Mouse (Mus musculus) embryonic facial prominence, embryonic 12.5 days (tissue): ENCODE data around the gene Shc3. TPM values are rescaled to one million over a fixed set of nuclear protein-coding genes. Genes with fewer than 3 reads are reported as not detected.

ENCODE experiments used
- ATAC-seq: fragments of 200-750 bp; cut with Nextera tagmentation; 2 replicates; pipeline ENCODE4 v1.8.0; 2017; ENCODE audit not compliant: insufficient number of reproducible peaks, insufficient read depth, low FRiP score, low TSS enrichment
- H3K27ac ChIP-seq: fragments of 300-500 bp; sonication (generic); 2 replicates; pipeline ENCODE4 v1.5.1; 2016; ENCODE audit warnings: mild to moderate bottlenecking
- H3K27me3 ChIP-seq: fragments of 300-500 bp; sonication (generic); 2 replicates; pipeline ENCODE4 v1.6.1; 2016; ENCODE audit warnings: mild to moderate bottlenecking, moderate library complexity
- H3K36me3 ChIP-seq: fragments of 300-500 bp; sonication (generic); 2 replicates; pipeline ENCODE4 v1.6.1; 2016; ENCODE audit warnings: mild to moderate bottlenecking
- H3K4me1 ChIP-seq: fragments of 300-500 bp; sonication (generic); 2 replicates; pipeline ENCODE4 v1.6.1; 2016
- H3K4me2 ChIP-seq: fragments of 300-500 bp; sonication (generic); replicated peaks from 2 replicates; pipeline ENCODE4 v1.6.1; 2016; ENCODE audit warnings: mild to moderate bottlenecking, moderate library complexity
- H3K4me3 ChIP-seq: fragments of 300-500 bp; sonication (generic); 2 replicates; pipeline ENCODE4 v1.5.1; 2016; ENCODE audit warnings: mild to moderate bottlenecking
- H3K9ac ChIP-seq: fragments of 300-500 bp; sonication (generic); 2 replicates; pipeline ENCODE4 v1.6.1; 2016; ENCODE audit warnings: mild to moderate bottlenecking, moderate library complexity
- H3K9me3 ChIP-seq: fragments of 300-500 bp; sonication (generic); 2 replicates; pipeline ENCODE4 v1.6.1; 2016; ENCODE audit warnings: mild to moderate bottlenecking, moderate library complexity
- WGBS: fragments of 180-500 bp; shearing (Covaris S2); methylation state at CpG from one replicate; pipeline ENCODE4 v1.1.7; 2016; 5-methylcytosine and 5-hydroxymethylcytosine counted together
- polyA plus RNA-seq: library from polyadenylated mRNA; unstranded; fragments of >200 nt; fragmentation: Nextera tagmentation; extraction: Ambion mirVana; gene quantifications from 2 replicates; pipeline ENCODE4 v1.2.1, GENCODE M21; 2016

Gene Shc3
- polyA plus RNA-seq, 1 experiment from 2014 or later = 1.7 TPM

DNA sequence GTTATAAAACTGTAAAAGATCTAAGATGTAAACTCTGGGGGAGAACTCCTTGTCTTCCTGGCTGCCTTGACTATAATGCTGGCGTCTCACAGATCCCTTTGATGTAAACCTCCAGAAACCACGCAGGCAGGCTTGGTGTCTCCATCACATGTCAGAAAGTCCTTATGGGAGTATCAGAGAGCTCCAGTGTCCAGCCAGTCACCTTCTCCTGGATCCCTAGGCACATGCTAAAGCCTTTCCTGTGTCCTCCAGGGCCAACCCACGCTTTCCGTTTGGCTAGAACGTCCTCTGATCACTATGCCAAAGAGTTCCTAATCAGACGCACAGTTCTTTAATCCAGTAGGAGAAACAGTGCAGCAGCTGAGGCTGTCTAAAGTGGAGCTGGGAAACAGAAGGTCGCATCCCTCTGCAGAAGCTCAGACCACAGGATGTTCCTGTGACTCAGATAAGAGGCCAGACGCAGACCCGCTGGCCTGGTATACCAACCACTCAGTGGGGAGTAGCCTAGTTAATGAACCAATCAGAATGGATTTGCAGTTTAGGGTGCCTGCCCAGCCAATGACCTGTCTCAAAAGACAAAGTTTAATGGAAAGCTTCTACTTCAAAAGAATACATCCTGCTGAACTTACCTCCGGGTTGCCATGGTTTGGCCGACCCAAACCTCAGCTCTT is 88.7 kb downstream of the Shc3 start:
- Histone ChIP-seq H3K4me3 (no peak overlapping the region), H3K9ac (no peak overlapping the region), H3K36me3 (no peaks in the 10 kb centered on the region), H3K4me2 (no peak overlapping the region), H3K9me3 (no peaks in the 10 kb centered on the region), H3K4me1 (no peaks in the 10 kb centered on the region), H3K27ac (no peak overlapping the region), H3K27me3 (no peaks in the 10 kb centered on the region)
- WGBS = 74% methylated on average over 11 of the region's 11 CpGs
- no peak for ATAC-seq

DNA sequence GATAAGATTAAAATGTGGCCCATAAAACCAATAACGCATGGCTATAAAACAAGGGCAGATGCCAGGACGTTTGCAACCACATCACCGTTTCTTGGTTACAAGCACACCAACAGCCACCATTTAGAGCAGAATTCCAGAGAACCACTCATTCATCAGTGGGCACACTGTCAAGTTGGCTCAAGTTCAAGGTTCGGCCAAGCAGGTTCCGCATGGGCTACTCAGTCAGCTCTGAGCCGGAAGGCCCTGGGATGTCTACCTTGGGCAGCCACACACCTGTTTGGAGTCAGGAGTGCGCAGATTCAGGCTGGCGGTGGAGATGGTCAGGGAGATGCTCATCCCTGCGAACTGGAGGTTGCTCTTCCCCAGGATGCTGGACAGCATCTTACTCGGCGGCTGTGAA is 89.4 kb downstream of the Shc3 start:
- Histone ChIP-seq H3K4me2 (no peak overlapping the region), H3K36me3 (no peaks in the 10 kb centered on the region), H3K27ac (no peak overlapping the region), H3K4me3 (no peak overlapping the region), H3K4me1 (no peaks in the 10 kb centered on the region), H3K9ac (no peak overlapping the region), H3K9me3 (no peaks in the 10 kb centered on the region), H3K27me3 (no peaks in the 10 kb centered on the region)
- 86% methylated on average over 11 of the region's 11 CpGs for WGBS
- ATAC-seq = no peak

GRCm38 (mm10) chr13:51476991-51477390 is 92.2 kb downstream of the Shc3 start:
- Histone ChIP-seq H3K4me3 (no peak overlapping the region), H3K27ac (no peak overlapping the region), H3K4me2 (no peak overlapping the region), H3K36me3 (no peaks in the 10 kb centered on the region), H3K9me3 (no peaks in the 10 kb centered on the region), H3K4me1 (no peaks in the 10 kb centered on the region), H3K9ac (no peak overlapping the region), H3K27me3 (no peaks in the 10 kb centered on the region)
- WGBS = 84% methylated on average over 10 of the region's 10 CpGs
- no peak for ATAC-seq

DNA sequence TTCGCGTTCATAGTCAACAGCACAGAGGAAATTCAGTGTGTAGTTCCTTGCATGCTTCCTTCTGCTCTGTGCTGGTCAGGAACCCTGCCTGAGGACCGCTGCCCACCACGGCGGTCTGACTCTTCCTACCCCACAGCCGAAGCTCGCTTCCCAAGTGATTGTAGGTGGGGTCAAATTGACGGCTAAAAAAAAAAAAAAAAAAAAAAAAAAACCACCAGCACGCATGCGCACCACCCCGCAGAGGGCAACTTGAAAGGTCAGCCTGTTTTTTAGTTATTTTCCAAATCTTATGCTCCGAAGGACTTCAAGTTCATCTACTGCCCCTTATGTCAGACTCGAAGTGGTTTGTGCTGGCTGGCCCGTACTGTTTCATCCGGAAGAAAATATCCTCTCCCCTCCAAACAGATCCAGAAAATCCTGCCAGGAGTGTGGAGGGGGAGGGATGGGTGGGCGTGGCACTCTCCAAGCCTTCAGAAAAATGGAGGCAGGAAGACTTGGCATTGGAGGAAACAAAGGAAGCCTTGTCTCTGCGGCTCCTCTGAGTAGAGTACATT is 100.4 kb downstream of the Shc3 start:
- Histone ChIP-seq H3K9ac (no peak overlapping the region), H3K4me1 (no peaks in the 10 kb centered on the region), H3K9me3 (no peaks in the 10 kb centered on the region), H3K4me3 (no peak overlapping the region), H3K36me3 (no peaks in the 10 kb centered on the region), H3K27ac (no peak overlapping the region), H3K4me2 (no peak overlapping the region), H3K27me3 (no peaks in the 10 kb centered on the region)
- WGBS = 54% methylated on average over 17 of the region's 17 CpGs
- ATAC-seq = no peak

DNA sequence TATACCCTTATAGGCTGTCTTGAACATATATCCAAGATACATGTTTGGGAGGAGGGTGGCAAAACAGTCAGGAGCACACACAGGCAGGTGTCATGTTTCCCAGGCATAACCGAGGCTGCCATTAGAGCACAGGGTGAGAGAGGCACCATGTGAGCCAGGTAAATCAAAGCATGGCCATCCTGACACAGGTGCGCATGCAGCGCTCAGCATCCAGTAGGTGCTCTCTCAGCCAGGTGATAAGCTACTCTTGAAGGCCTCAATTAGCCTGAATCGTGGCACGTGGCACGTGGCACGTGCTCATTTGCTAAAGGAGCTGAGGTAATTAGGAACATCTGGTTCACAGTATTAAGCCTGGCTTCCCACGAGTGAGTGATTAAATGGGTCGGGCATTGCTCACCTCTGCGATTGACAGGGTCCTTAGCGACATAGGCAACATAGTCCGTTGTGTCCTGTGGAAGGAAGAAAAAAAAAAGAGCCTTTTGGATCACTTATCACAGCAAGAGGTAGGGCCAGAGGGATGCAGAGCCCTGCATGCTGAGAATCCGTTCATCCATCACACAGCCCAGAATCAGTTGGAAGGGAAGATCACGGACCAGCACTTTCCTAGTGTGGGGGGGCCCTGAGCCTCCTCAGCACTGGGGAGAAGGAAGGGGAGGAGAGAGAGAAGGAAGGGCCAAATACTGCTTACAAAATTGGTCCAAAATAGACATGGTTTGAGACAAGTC is 102.9 kb downstream of the Shc3 start:
- Histone ChIP-seq H3K36me3 (no peaks in the 10 kb centered on the region), H3K4me1 (no peaks in the 10 kb centered on the region), H3K27me3 (no peaks in the 10 kb centered on the region), H3K9me3 (no peaks in the 10 kb centered on the region), H3K9ac (no peak overlapping the region), H3K27ac (no peak overlapping the region), H3K4me2 (no peak overlapping the region), H3K4me3 (no peak overlapping the region)
- 37% methylated on average over 14 of the region's 14 CpGs for WGBS
- no peak for ATAC-seq

DNA sequence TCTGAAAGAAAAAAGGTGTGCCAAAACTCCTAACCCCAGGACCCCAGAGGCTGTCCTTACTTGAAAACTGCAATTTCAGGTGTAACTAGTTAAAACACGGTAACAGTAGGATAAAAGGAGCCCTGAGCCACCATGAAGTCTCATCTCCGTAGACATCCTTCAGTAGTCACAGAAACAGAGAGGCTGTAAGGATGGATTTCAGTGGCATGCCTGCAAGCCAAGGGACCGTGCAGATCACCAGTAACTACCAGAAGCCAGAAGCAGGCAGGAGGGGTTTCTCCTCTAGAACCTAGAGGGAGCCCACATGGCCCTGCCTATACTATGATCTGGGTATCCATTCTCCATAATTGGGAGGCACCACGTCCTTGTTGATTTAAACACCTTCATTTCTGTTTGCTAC is 104.9 kb downstream of the Shc3 start:
- Histone ChIP-seq H3K4me2 (no peak overlapping the region), H3K27me3 (no peaks in the 10 kb centered on the region), H3K27ac (no peak overlapping the region), H3K36me3 (no peaks in the 10 kb centered on the region), H3K4me3 (no peak overlapping the region), H3K4me1 (no peaks in the 10 kb centered on the region), H3K9ac (no peak overlapping the region), H3K9me3 (no peaks in the 10 kb centered on the region)
- ATAC-seq = no peak
- WGBS = 61% methylated on average over 4 of the region's 4 CpGs

GRCm38 (mm10) chr13:51456190-51456878 is 112.9 kb downstream of the Shc3 start:
- WGBS = 20% methylated on average over 4 of the region's 4 CpGs

DNA sequence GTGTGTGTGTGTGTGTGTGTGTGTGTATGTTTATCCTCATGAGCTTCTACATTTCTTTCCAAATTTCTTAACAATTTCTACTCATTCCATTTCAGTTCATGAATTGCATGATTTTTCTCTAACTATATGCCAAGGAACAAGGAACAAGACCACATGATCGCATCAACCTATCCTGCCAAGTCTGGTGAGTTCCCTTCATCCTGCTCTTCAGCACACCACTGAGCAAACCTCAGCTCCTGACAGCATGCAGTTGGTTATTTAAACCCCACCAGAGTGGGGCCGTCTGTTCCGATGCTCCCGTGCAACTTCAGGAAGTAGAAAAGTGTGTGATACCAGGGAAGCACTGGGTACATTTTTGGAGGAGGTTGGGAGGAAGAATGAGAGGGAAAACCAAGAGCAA is 122.7 kb downstream of the Shc3 start:
- Histone ChIP-seq H3K9ac (no peak overlapping the region), H3K36me3 (no peaks in the 10 kb centered on the region), H3K4me3 (no peak overlapping the region), H3K4me1 (no peaks in the 10 kb centered on the region), H3K9me3 (no peaks in the 10 kb centered on the region), H3K27ac (no peak overlapping the region), H3K4me2 (no peak overlapping the region), H3K27me3 (no peaks in the 10 kb centered on the region)
- 75% methylated on average over 4 of the region's 4 CpGs for WGBS
- no peak for ATAC-seq

More at GRCm38 (mm10) chr13:51456190-51456878, 112.9 kb downstream of the Shc3 start:
- Histone ChIP-seq H3K27me3 (no peaks in the 10 kb centered on the region), H3K4me2 (no peak overlapping the region), H3K9ac (no peak overlapping the region), H3K4me3 (no peak overlapping the region), H3K27ac (no peak overlapping the region), H3K4me1 (no peaks in the 10 kb centered on the region), H3K9me3 (no peaks in the 10 kb centered on the region), H3K36me3 (no peaks in the 10 kb centered on the region)
- ATAC-seq = no peak

DNA sequence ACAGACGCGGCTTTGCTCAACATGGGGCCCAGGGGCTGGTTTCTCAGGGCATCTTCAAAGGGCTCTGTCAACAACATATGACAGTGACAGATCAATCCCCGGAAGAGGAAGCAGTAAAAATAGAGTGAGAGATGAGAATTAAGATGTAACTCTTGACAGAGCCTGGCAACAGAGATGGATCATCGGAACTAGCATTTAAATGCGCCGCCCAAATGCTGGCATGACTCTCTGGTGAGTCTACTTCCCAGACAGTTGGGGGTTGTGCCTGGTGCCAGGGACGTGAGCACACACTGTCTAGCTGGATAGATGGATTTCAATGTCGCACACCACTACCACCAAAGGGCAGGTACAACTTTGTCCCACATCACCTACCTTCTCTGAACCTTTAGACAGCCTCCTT is 126.3 kb downstream of the Shc3 start:
- no peaks in the 10 kb centered on the region for H3K4me1 ChIP-seq
- no peak for ATAC-seq
- H3K9me3 ChIP-seq = no peaks in the 10 kb centered on the region
- no peak overlapping the region for H3K9ac ChIP-seq
- WGBS = 88% methylated on average over 8 of the region's 8 CpGs
- no peak overlapping the region for H3K4me2 ChIP-seq
- no peak overlapping the region for H3K4me3 ChIP-seq
- no peaks in the 10 kb centered on the region for H3K36me3 ChIP-seq
- H3K27me3 ChIP-seq = no peaks in the 10 kb centered on the region
- H3K27ac ChIP-seq = no peak overlapping the region

GRCm38 (mm10) chr13:51437105-51438085 is 131.8 kb downstream of the Shc3 start:
- Histone ChIP-seq H3K9ac (no peak overlapping the region), H3K36me3 (no peaks in the 10 kb centered on the region), H3K4me3 (no peak overlapping the region), H3K9me3 (no peaks in the 10 kb centered on the region), H3K27me3 (no peaks in the 10 kb centered on the region), H3K4me1 (no peaks in the 10 kb centered on the region), H3K4me2 (no peak overlapping the region), H3K27ac (no peak overlapping the region)
- ATAC-seq = no peak
- WGBS = 79% methylated on average over 14 of the region's 14 CpGs

GRCm38 (mm10) chr13:51435146-51435545 is 134.1 kb downstream of the Shc3 start:
- Histone ChIP-seq H3K36me3 (no peaks in the 10 kb centered on the region), H3K9me3 (no peaks in the 10 kb centered on the region), H3K4me3 (no peak overlapping the region), H3K27me3 (no peaks in the 10 kb centered on the region), H3K9ac (no peak overlapping the region), H3K4me1 (no peaks in the 10 kb centered on the region), H3K27ac (no peak overlapping the region), H3K4me2 (no peak overlapping the region)
- ATAC-seq = no peak
- WGBS = 61% methylated on average over 2 of the region's 2 CpGs
